Mouse (Mus musculus) liver, embryonic 14.5 days (tissue): ENCODE results near the gene Slc5a10.

Source experiments
- CTCF ChIP-seq: IDR thresholded peaks from 2 replicates; pipeline ENCODE4 v1.5.1; 2016; ENCODE audit warnings: antibody characterized with exemption, low read depth, control low read depth
- EP300 ChIP-seq: IDR thresholded peaks from 2 replicates; pipeline ENCODE4 v1.6.1; 2016; ENCODE audit warnings: antibody characterized with exemption, low read depth

DNA sequence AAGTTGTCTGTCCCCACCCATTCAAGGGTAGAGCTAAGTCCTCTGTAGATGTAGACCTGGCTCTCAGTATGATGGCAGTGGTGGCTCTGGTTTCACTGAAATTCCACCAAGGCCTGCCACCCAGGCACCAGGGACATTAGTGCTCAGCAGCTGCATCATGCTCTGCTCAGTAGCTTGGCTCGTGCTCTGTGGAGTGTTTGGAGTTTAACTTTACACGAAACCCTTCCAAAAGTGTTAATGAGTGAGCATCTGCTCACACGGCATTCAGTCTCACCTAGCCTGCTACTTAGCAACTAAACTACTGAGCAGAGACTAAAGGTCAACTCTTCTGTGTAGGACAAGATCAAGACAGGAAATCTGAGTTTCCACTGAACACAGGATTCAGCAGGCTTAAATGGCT is at the start of gene Slc5a10:
- TF ChIP-seq CTCF, result no peak
- no peak for TF ChIP-seq EP300
